Mouse (Mus musculus) testis, adult 2 months (tissue): ENCODE results near the gene Tmtc4.

Source experiments
- CTCF ChIP-seq: fragments of 200-500 bp; IDR thresholded peaks from 2 replicates; pipeline ENCODE4 v1.5.1; 2012; ENCODE audit warnings: low read depth, mild to moderate bottlenecking, inconsistent platforms, low read length, moderate library complexity; ENCODE audit not compliant: control insufficient read depth, insufficient read depth, insufficient replicate concordance
- POLR2A ChIP-seq: fragments of 200-500 bp; IDR thresholded peaks from 2 replicates; pipeline ENCODE4 v1.6.1; 2012; ENCODE audit warnings: low read depth, mild to moderate bottlenecking, inconsistent platforms, low read length, moderate library complexity; ENCODE audit not compliant: control insufficient read depth

DNA sequence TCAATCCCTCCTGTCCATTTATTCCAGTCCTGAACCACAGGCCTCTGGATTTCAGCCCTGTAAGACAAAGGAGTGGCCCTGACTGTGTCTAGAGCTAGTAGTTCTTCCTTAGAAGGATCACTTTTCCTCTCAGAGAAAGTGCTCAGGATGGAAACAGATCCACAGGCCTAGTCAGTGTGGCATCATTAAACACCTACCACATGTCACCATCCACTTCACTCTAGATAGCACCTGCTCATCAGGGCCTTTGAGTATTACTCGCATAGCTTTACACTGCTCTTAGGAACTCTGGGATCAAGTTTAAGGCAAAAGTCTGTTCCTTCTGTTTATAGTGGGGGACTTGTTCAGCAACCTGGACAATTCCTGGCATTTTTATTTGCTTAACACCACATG lies 95.4 kb downstream of the Tmtc4 start:
- TF ChIP-seq CTCF (no peak), POLR2A (no peak)
